Mouse (Mus musculus): Measurements from ENCODE around the gene Gjc3.

Gjc3 gene

GRCm38 (mm10) chr5:137914508-137914907, 48.4 kb downstream of the Gjc3 start:
- in situ Hi-C loops (cut with MboI; ENCODE audit: low sequenced_read_pairs) = no loop called here

- in situ Hi-C loops (cut with MboI; ENCODE audit: low sequenced_read_pairs) = no loop called here
Observed at GRCm38 (mm10) chr5:137909564-137910262, 53.2 kb downstream of the Gjc3 start.
